Mouse (Mus musculus) layer of hippocampus, adult 2 months (tissue): ENCODE data around the gene Adamtsl5. TPM values are rescaled to one million over a fixed set of nuclear protein-coding genes. Genes with fewer than 3 reads are reported as not detected.

ENCODE experiments used
- DNase-seq, 2 experiments: peaks; one replicate each; pipeline ENCODE4 v3.0.0; 2022; ENCODE audit warnings: low spot score in 2 of 2
- H3K27ac ChIP-seq: fragments of 200-600 bp; 2 replicates; pipeline ENCODE4 v1.8.1; 2022
- H3K4me3 ChIP-seq: fragments of 200-600 bp; 2 replicates; pipeline ENCODE4 v1.8.1; 2022; ENCODE audit warnings: mild to moderate bottlenecking
- CTCF ChIP-seq: fragments of 200-600 bp; conservative IDR thresholded peaks from 2 replicates; pipeline ENCODE4 v1.8.1; 2022; ENCODE audit warnings: antibody characterized with exemption, mild to moderate bottlenecking, moderate library complexity
- total RNA-seq, 2 experiments: library from RNA; stranded (reverse); gene quantifications; 2 replicates each; pipeline ENCODE4 v1.2.3; 2021

Adamtsl5 gene
- total RNA-seq, 2 experiments from 2014 or later: 4.7 to 7.2 TPM

DNA sequence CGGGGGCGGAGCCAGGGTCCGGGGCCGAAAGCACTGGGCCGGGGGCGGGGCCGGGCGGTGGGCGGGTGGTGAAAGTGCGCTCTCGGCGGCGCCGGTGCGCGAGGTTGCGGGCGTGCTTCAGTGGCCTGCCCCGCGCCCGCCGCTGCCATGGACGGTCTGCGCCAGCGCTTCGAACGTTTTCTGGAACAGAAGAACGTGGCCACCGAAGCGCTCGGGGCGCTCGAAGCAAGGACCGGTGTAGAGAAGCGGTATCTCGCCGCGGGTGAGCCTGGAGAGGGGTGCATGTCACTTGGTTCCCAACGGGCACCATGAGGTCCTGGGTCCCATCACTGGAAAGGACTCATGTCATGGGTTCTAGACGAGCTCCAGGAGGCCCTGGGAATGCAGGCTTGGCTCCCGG, 18.1 kb downstream of the Adamtsl5 start:
- TF ChIP-seq CTCF: no peak
- peak overlapping the region; percentile 64 for H3K4me3 ChIP-seq
- H3K27ac ChIP-seq: no peak overlapping the region
- DNase-seq: no peak

DNA sequence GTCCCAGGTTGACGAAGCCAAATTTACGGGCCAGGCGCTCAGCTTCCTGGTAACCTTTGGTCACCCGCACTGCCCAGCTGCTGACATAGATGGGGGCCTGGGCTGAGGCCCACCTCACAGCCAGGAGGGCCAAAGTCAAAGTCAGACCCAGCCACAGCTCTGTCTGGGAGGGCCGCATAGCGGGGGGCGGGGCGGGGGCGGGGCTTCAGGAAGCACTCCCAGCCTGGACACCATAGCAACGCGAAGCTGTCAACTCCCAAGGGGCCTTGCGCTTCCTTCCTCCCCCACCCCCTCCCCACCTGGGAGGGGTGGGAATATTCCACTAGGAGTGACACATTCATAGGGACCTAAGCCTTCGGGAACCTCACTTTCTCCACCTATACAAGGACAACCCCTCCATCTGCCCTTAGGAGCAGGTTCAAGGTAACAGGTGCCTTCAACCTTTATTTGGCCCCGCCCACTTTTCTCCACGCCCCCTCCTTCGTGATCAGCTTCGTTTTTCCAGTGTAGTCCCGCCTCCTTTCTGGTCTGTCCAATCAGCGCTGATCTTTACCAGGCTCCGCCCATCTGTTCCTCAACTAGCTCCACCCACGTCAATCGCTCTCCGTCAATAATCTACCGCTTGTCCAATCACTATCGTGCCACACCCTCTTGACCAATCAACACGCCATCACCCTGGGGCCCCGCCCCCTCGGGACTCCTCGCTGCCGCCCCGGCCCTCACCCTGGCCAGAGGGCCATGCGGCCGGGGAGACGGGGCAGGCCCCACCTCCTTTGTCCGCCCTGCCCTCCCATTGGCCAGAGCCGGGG, 18.7 kb downstream of the Adamtsl5 start, which contains the start of the genes Pcsk4 and Reep6:
TSS of gene Pcsk4 (minus strand) at position 226 of the 809 bp plus-strand sequence.
TSS of gene Reep6 (plus strand) at position 681 of the 809 bp plus-strand sequence.
- DNase-seq: peak; percentile 89 to 96
- peak within 1 kb of the TSS; percentile 64 for H3K4me3 ChIP-seq
- TF ChIP-seq CTCF: no peak
- H3K27ac ChIP-seq: 0 out of 2 replicates have a peak within 1 kb of the TSS, but pooled peaks have one; percentile 20

DNA sequence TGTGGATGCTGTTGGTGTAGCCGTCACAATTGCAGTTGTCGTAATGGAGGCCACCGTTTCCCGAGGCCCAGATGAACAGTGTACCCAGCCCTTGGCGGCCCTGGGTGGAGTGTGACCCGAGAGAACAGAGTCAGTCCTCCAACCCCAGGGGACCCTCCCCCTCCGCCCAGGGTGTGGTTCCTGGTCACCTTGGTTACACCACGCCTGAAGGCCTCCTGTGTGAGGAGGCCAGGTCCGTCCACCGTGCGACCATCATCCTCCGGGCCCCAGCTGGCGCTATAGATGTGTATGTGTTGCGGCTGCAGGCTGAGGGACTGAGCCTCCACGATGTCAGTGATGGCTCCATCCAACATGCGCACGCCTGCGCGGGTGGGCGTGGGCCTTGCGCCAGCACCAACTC, 23.2 kb downstream of the Adamtsl5 start:
- no peak for DNase-seq
- TF ChIP-seq CTCF: no peak

DNA sequence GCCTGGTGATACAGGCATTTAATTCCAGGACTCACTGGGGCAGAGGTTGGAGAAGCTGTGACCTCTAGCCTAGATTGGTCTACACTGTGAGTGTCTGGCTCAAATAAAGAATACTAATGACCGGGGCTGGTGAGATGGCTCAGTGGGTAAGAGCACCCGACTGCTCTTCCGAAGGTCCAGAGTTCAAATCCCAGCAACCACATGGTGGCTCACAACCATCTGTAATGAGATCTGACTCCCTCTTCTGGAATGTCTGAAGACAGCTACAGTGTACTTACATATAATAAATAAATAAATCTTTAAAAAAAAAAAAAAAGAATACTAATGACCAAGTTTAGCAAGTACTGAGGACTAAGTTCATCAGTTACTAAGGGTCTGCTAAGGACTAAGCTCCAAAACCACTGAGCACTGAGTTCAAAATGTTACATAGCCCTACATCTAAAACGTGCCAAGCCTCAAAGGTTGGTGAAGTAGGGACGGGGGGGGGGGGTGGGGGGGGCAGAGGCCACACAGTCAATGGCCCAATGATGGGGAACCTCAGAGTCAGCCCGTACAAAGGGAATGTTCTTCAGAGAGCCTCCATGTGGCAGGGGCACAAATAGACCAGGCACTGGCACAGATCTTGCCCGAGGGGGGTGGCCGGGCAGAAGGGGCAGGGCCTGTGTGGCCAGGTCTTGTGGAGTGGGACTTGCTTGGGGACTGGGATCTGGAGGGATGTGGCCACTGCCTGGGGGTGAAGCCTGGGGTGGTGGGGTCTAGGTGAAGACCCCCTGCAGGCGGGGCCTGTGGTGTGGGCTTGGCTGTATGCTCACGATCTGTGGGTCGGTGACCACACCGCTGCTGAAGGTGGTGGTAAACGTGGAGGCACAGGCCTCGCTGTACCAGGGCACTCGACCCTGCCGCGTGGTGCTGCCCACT, 23.8 kb downstream of the Adamtsl5 start:
- TF ChIP-seq CTCF: no peak
- Histone ChIP-seq H3K4me3 (no peak overlapping the region; the same call in 1 of the 2 replicates), H3K27ac (no peak overlapping the region)
- no peak for DNase-seq

More for the DNA sequence above, 23.2 kb downstream of the Adamtsl5 start:
- no peak overlapping the region for H3K4me3 ChIP-seq
- H3K27ac ChIP-seq: no peak overlapping the region

- peak overlapping the region; percentile 54; the same call in 1 of the 2 replicates for H3K27ac ChIP-seq
- peak overlapping the region; percentile 62 for H3K4me3 ChIP-seq
- no peak for TF ChIP-seq CTCF
- no peak for DNase-seq
Observed at GRCm38 (mm10) chr10:80323261-80324119, 24.7 kb downstream of the Adamtsl5 start.

GRCm38 (mm10) chr10:80322811-80323211, 25.4 kb downstream of the Adamtsl5 start:
- TF ChIP-seq CTCF: no peak
- Histone ChIP-seq H3K4me3 (peak overlapping the region; percentile 62), H3K27ac (peak overlapping the region; percentile 54; the same call in 1 of the 2 replicates)
- DNase-seq: no peak

GRCm38 (mm10) chr10:80321670-80322581, 26.3 kb downstream of the Adamtsl5 start:
- no peak for TF ChIP-seq CTCF
- no peak for DNase-seq
- Histone ChIP-seq H3K27ac (no peak overlapping the region), H3K4me3 (no peak overlapping the region)

- no peak for DNase-seq
Observed at GRCm38 (mm10) chr10:80321014-80321669, 27.1 kb downstream of the Adamtsl5 start.

DNA sequence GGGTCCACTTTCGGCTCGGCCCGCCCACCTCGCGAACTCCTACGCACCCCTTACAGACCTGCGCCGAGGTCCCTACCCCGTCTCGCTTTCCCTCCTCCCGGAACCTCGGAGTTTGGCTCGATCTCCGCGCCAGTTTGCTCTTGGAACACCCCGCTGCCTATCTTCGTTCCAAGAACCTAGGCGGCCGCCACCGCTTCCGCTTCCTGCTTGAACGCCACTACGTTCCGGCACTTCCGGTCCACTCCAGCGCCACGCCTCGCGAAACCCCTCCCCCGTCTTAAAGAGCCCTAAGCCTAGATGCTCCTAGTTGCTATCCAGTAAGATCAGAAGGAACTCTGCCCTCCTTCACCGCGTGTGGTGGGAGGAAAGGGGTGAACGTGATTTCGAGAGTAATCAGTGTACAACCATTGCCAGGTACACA, 27.9 kb downstream of the Adamtsl5 start, which contains the start of gene 2310011J03Rik:
TSS of gene 2310011J03Rik (minus strand) at position 198 of the 421 bp plus-strand sequence.
- no peak for TF ChIP-seq CTCF
- Histone ChIP-seq H3K4me3 (peak within 1 kb of the TSS; percentile 88), H3K27ac (peak within 1 kb of the TSS; percentile 90)
- peak; percentile 91 to 93 for DNase-seq

More at GRCm38 (mm10) chr10:80321014-80321669, 27.1 kb downstream of the Adamtsl5 start:
- TF ChIP-seq CTCF: no peak
- Histone ChIP-seq H3K4me3 (no peak overlapping the region), H3K27ac (no peak overlapping the region)

DNA sequence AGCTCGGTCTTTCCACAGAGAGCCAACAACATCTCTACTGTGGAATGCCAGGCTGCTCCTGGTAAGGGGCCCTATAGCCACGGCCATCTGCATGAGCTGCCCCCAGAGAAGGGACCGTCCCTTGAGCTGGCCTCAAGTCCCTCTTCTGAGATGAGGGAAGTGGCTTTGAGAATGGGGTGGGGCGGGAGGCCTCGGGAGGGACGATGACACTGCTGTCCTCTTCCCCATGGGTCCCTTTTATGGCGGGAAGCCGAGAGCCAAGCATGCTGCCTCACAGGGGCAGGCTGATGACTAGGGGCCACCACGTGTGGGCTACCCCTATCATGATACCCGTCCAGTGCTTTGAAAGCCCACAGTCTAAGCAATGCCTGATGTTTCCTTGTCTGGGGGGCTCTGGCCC, 31.2 kb downstream of the Adamtsl5 start:
- no peak for DNase-seq
- H3K27ac ChIP-seq: peak overlapping the region; percentile 56; the same call in 1 of the 2 replicates
- no peak overlapping the region for H3K4me3 ChIP-seq
- no peak for TF ChIP-seq CTCF
